Mouse (Mus musculus): ENCODE results near the gene Idh1.
A peak's percentile ranks its signal among the peaks of the same experiment; 100 is the strongest.
"Not testable (repeated sequence)": the region's sequence is repeated elsewhere in the genome, so short reads cannot be mapped to it uniquely, and the experiment has no call there.

Idh1 gene

GRCm38 (mm10) chr1:65186287-65187073 lies at the start of gene Idh1, which contains the start of gene Pikfyve:
Gene Idh1 (minus strand): TSS chr1:65186500.
Gene Pikfyve (plus strand): TSS chr1:65186683.
- DNase-seq, result peak; percentile 97 to 98

GRCm38 (mm10) chr1:65230566-65230965 lies 44.3 kb upstream of the Idh1 start:
- no peak for DNase-seq

GRCm38 (mm10) chr1:65229768-65230167 lies 43.5 kb upstream of the Idh1 start:
- not testable (repeated sequence) for DNase-seq

DNA sequence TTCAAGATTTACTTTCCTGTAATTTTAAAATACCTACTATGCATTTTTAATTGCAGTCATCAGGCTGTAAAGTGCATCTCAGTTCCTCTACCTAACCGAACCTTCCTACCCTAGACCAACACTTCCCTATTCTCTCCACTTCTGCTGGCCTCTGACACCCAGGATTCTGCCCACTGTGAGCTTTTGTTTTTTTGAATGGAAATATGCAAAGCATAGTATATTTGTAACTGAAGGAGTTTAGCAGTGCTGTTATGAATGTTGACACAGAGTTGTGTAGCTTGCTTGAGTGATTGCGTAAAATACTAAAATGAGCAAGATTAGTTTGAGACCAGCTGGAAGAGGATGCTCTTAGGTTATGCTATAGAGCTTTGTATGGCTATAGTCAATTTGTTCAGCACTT lies 41.4 kb upstream of the Idh1 start:
- DNase-seq, result peak in 1 of 2 experiments; percentile 13

GRCm38 (mm10) chr1:65223654-65224053 lies 37.4 kb upstream of the Idh1 start:
- DNase-seq, result no peak

DNA sequence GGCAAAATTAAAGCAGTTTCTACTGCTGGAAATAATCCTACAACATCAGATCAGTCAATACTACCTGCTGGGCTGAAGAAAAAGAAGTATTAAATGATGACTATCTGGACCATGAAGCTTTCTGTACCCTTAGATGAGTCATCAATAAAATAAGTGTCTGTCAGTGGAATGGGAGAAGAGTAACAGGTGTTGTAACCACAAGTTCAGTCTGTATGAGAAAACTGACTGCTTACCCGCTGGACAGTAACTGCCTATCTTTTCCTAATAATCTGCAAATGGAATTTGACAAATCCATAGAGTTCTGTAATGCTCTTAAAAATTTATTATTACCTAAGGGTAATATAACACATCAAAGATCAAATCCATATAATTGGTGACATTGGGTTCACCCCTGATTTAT lies 31.7 kb upstream of the Idh1 start:
- no peak for DNase-seq

DNA sequence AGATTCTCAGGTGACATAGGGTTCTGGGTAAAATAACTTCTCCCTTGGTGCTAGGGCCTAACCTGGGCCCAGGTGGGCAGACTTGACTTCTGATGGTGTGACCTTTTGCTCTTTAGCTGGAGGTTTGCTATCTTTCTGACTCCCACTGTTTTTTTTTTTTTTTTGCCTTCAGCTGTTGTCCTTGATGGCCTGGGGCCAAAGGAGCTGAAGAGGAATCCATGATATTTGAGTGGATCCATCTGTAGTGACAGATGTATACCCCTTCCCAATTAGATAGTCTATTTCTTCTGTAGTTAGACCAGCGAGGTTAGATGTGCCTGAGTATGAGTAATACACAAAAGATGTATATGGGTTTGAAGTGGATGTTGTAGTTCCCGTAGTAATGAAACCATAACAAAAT lies 31.3 kb upstream of the Idh1 start:
- no peak for DNase-seq

DNA sequence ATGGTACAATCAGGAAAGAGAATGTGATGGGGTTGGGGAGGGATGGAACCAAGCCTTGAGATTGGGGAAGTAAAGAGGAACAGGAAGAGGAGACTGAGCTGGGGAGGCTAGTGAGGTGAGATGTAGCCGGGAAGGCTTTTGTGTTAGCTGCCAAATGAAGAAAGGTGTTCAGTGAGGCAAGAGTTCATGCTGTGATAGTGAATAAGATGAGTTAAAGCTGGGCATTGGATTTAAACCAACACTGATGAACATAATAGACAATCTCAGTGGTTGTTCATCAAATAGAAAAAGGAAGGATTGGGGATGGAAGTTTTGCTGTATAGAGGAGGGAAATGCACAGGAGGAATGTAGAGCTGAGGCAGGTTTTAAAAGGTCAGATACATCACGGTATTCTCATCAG lies 26.9 kb upstream of the Idh1 start:
- no peak for DNase-seq

DNA sequence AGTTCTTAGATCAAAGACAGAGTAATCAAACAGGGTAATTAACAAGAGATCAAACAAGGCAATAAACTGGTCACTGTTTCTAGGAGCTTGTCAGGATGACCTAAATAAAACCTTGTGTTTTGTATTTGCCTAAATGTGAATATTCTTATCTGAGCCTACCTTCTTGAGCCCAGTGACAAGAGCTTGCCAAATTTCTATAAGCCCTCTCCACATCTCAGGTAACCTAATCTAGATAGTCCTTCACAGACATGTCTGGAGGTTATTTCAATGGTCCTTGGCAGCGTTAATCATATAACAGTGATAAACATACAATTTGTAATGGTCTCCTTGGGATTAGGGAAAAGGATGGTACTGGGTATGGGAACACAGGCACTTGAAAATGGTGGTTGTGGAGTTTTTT lies 18.0 kb upstream of the Idh1 start:
- no peak for DNase-seq

DNA sequence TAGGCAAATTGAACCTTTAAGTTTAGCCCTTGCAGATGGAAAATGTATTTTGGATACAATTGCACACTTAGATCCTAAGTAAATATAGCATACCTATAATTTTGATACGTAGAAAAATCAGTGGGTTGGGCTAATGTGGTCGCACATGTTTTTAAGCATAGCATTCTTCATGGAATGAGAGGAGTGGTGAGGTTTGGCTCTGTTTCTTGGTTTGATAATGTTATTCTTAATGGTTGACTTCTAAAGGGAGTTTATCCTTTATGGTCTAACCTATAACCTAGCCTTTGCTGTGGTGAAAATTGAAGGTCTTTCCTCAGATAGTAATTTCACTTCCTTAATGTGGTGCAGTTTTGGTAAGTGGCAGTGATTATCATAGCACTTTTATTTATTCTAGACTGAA lies 12.6 kb upstream of the Idh1 start:
- no peak for DNase-seq

DNA sequence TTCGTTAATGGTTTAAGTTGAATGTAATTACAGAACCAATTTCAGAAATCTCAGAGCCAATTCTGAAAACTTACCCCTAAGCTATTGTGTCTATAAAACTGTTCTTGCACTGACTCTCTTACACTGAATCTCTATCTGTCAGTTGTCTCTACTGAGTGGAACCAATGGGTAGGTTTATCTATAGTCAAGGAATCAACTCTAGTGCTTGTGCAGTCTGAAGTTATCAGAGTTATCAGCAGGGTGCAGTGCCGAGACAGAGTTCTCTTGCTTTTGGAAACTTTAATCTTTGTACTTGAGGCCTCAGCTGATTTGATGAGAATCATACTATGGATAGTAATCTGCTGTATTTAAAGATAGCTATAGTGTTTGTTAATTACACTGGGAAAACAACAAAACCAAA lies 12.1 kb upstream of the Idh1 start:
- no peak for DNase-seq

DNA sequence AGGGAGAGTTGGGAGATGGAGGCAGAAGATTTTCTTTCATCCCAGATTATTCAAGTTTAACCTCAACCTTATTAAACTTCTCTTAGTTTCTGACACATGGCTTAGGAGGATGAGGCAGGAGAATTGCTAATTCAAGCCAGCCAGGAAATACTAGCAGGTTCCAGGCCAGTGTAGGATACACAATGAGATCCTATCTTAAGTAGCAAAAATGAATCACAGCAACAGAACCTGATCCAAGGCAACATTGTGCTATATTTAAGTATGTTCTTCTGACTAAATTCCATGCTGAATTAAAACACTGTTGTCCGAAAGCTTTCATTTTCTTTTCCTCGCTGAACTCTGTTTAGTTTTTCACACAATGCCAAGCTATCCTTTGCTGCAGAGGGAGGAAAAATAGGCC lies 6.9 kb upstream of the Idh1 start:
- DNase-seq, result no peak

- DNase-seq, result no peak
Observed at GRCm38 (mm10) chr1:65190172-65190571, 3.9 kb upstream of the Idh1 start.

DNA sequence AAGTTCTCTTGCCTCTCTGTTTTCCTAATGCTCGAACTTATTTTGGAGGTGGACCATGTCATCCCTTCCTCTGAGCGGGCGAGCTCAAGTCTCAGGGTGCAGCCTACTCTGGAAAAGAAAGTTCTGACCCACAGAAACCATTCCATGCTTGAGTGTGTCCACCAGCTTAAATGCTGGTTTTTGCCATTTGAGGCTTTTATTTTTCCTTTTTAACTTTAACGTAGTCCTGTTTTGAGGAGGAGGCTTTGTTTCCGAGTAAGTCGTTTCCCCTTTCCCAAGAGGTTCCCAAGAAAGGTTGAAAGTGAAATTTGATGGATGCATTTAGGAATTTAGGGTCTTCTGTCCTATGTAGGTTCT lies 752 bp upstream of the Idh1 start:
- DNase-seq, result no peak

- DNase-seq, result no peak
Observed at GRCm38 (mm10) chr1:65185524-65186205, 635 bp downstream of the Idh1 start.

DNA sequence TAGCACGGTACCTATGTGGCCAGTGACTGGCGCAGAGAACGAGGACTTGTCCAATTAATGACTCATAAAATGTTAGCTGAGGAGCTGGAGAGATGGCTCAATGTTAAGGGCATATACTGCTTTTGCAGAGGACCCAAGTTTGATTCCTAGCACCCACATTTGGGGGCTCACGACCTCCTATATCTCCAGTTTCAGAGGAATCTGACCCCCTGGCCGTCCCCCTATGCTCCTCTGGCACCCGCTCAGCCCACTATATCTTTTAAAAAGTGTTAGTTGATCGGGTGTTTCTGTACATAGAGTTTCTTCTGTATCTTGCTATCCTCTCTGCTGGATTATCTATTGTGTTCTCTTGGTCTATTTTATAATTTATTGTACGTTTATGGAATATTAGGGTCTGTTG lies 1.3 kb downstream of the Idh1 start:
- DNase-seq, result no peak

- DNase-seq, result no peak
Observed at GRCm38 (mm10) chr1:65183994-65184393, 2.3 kb downstream of the Idh1 start.

DNA sequence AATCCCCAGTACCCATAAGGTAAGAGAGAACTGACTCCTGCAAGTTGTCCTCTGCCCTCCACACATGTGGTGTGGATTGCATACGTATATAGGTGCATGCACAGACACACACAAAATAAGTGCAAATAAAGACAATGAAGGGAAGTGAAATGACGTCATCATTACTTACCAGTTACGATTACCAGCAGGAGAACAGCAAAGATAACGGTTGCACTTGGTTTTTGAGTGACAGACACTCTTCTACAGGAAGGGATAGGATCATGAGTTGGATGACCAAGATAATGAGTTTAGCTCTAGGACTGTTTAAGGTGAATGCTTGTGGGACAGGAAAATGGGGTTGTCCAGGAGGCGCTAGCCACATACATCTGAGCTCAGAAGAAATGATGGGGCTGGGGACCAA lies 4.8 kb downstream of the Idh1 start:
- DNase-seq, result no peak

DNA sequence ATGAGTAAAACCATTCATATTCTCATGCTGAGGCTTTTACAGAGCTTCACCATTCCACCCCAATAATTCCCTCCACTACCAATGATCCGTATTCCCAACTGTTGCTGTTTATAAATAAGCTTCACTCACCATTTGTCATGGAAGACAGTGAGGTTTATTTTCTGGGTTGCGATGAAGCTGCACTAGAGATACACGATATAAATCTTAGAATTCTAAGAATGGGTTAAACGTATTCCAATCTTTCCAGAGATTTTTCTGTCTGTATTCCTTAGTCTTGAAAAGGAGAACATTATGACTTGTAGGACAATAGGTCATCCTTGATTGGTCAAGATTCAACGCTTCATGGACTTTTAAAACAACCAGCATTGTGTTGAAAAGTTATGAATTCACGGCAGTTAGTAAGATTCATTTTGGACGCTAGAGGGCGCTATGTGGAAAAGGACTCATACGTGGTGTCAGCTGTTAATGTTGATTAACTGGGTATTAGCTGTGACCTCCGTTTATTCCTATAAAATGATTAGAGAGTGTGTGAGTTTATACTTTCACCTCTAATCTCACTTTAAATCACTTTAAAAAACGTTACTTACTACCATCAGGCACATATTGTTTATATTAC lies 6.6 kb downstream of the Idh1 start:
- peak; percentile 78 to 80 for DNase-seq

DNA sequence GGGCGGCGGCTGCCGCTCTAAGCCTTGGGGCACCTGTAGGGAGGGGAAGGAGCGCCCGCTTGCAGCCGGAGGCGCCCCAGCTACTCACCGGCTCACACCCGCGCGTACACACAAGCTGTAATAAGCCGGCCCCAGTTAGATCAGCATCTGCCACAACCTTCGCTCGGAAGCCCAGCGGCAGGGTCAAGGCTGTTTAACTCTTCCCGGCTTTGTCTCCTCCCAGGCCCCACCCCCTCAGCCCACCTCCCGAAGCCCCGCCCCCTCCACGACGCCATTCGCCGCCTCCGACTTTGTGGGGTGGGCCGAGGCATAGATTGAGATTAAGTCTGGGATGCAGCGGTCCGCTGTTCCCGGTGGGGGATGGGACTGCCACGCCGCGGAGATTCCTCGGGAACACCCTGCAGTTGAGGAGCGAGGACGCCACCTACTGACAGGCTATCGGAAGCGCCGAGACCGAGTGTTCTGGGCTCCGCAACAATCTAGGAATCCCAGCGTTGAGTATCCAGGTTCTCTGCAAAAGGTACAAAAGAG lies 7.3 kb downstream of the Idh1 start:
- DNase-seq, result peak; percentile 87 to 89

- peak; percentile 96 to 97 for DNase-seq
Observed at GRCm38 (mm10) chr1:65178126-65178901, 8.0 kb downstream of the Idh1 start.

GRCm38 (mm10) chr1:65177452-65177851 lies 8.8 kb downstream of the Idh1 start:
- DNase-seq, result no peak

DNA sequence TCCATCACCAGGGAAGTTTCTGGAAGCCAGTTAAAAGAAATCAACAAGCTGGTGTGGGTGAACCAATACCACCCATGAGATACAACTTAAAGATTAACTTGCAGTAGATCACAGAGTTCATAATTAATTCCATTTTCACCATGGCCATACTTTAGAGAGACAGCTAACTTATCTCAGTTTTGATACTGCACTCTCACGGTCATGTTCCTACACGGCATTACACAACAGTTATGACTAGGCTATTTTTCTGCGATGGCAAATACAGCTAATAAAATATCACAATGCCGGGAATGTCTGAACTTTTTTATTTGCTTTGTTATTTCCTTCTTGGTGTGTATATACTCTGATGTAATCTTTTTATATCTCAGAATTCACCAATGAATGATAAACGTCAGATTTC lies 9.4 kb downstream of the Idh1 start:
- DNase-seq, result no peak

All from B cell, adult 2 months (primary cell).